Mouse (Mus musculus) activated CD4-positive, CD25-positive, alpha-beta regulatory T cell, adult 4 months (primary cell): ENCODE data around the gene Uqcc2. TPM values are rescaled to one million over a fixed set of nuclear protein-coding genes. Genes with fewer than 3 reads are reported as not detected.

ENCODE experiments used
- ATAC-seq: one replicate; pipeline ENCODE4 v1.8.0; 2017
- polyA plus RNA-seq, 2 experiments: library from polyadenylated mRNA; unstranded; fragments of 100-300 nt; shearing (Covaris generic); gene quantifications; one replicate each; pipeline ENCODE4 v1.2.1; 2017

The Uqcc2 gene
- polyA plus RNA-seq, 2 experiments from 2014 or later = 133 to 145 TPM

- ATAC-seq = no peak
Measured at GRCm38 (mm10) chr17:27074849-27075745, 58.6 kb downstream of the Uqcc2 start.

GRCm38 (mm10) chr17:27074236-27074635 lies 59.5 kb downstream of the Uqcc2 start:
- ATAC-seq = no peak

- ATAC-seq = no peak
Measured at GRCm38 (mm10) chr17:27073778-27074177, 59.9 kb downstream of the Uqcc2 start.

- ATAC-seq = no peak
Measured at GRCm38 (mm10) chr17:27073126-27073525, 60.6 kb downstream of the Uqcc2 start.

Other genes with a start within 250 kb of the Uqcc2 start
- 1 to 10 TPM; 2.0 to 4.5 TPM for gene Kifc5b, start 216.8 kb downstream of the Uqcc2 start, polyA plus RNA-seq
- 10 to 100 TPM; 10.4 to 13.5 TPM for gene Phf1, start 200.9 kb downstream of the Uqcc2 start, polyA plus RNA-seq
- gene Cuta, start 194.3 kb downstream of the Uqcc2 start, polyA plus RNA-seq = 100 to 1,000 TPM; 147 to 198 TPM
- not detected for gene Syngap1, start 192.7 kb downstream of the Uqcc2 start, polyA plus RNA-seq
- 1 to 10 TPM; 8.6 to 9.8 TPM for gene Zbtb9, start 160.7 kb downstream of the Uqcc2 start, polyA plus RNA-seq
- gene Bak1, start 104.9 kb downstream of the Uqcc2 start, polyA plus RNA-seq = 10 to 100 TPM in 1 of 2 experiments, 1 to 10 TPM in 1; 9.8 to 17.6 TPM
- 1 to 10 TPM; 5.8 to 6.4 TPM for gene Itpr3, start 76.6 kb downstream of the Uqcc2 start, polyA plus RNA-seq
- gene Ip6k3, start 33.9 kb upstream of the Uqcc2 start, polyA plus RNA-seq = not detected
- 1 to 10 TPM; 5.7 to 9.7 TPM for gene Lemd2, start 70.6 kb upstream of the Uqcc2 start, polyA plus RNA-seq